Mouse (Mus musculus) limb, embryonic 10.5 days (tissue): ENCODE results near the gene Dlg2. TPM values are rescaled to one million over a fixed set of nuclear protein-coding genes. Genes with fewer than 3 reads are reported as not detected.

Experiments used
- DNase-seq: peaks from one replicate; pipeline ENCODE4 v3.0.0-alpha.2; 2017; ENCODE audit warnings: low spot score
- H3K27ac ChIP-seq: fragments of 300-500 bp; sonication (generic); 2 replicates; pipeline ENCODE4 v1.5.1; 2016; ENCODE audit warnings: mild to moderate bottlenecking
- H3K27me3 ChIP-seq: fragments of 300-500 bp; sonication (generic); 2 replicates; pipeline ENCODE4 v1.6.1; 2016; ENCODE audit warnings: low read depth, mild to moderate bottlenecking; ENCODE audit not compliant: poor library complexity, severe bottlenecking
- H3K36me3 ChIP-seq: fragments of 300-500 bp; sonication (generic); 2 replicates; pipeline ENCODE4 v1.6.1; 2016; ENCODE audit warnings: mild to moderate bottlenecking, moderate library complexity
- H3K4me1 ChIP-seq: fragments of 300-500 bp; sonication (generic); 2 replicates; pipeline ENCODE4 v1.6.1; 2016
- H3K4me3 ChIP-seq: fragments of 300-500 bp; sonication (generic); 2 replicates; pipeline ENCODE4 v1.5.1; 2016; ENCODE audit warnings: mild to moderate bottlenecking, moderate library complexity
- H3K9me3 ChIP-seq: fragments of 300-500 bp; sonication (generic); replicated peaks from 2 replicates; pipeline ENCODE4 v1.6.1; 2016; ENCODE audit warnings: mild to moderate bottlenecking
- WGBS: fragments of 180-500 bp; shearing (Covaris S2); methylation state at CpG from one replicate; pipeline ENCODE4 v1.1.7; 2016; 5-methylcytosine and 5-hydroxymethylcytosine counted together
- polyA plus RNA-seq: library from polyadenylated mRNA; unstranded; fragments of >200 nt; fragmentation: Nextera tagmentation; extraction: Ambion mirVana; gene quantifications from 2 replicates; pipeline ENCODE4 v1.2.1, GENCODE M21; 2016

Dlg2 gene
- polyA plus RNA-seq, 1 experiment from 2014 or later: 0.53 TPM

DNA sequence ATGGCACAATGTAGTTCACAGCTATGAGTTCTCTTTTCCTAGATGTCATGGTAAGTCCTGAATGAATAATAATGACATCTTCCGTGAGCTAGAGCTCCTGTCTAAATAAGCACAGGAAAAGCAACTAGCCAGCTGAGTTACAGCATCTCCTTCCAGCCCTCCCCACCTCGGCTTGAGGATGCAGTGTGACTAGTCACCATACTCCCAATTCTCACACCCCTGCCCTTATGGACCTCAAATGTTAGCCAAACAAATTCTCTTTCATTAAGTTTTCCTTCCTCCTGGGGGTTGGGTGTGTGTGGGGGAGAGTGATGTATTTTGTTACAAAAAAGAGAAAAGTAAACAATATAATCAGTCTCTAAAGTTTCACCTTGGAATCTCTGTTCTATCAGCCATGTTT is 111.3 kb downstream of the Dlg2 start:
- no peaks in the 10 kb centered on the region for H3K36me3 ChIP-seq
- no peak overlapping the region for H3K27ac ChIP-seq
- H3K4me3 ChIP-seq: no peak overlapping the region
- no peaks in the 10 kb centered on the region for H3K27me3 ChIP-seq
- no peaks in the 10 kb centered on the region for H3K4me1 ChIP-seq
- DNase-seq: no peak
- WGBS: 63% methylated on average over 2 of the region's 2 CpGs
- no peaks in the 10 kb centered on the region for H3K9me3 ChIP-seq

DNA sequence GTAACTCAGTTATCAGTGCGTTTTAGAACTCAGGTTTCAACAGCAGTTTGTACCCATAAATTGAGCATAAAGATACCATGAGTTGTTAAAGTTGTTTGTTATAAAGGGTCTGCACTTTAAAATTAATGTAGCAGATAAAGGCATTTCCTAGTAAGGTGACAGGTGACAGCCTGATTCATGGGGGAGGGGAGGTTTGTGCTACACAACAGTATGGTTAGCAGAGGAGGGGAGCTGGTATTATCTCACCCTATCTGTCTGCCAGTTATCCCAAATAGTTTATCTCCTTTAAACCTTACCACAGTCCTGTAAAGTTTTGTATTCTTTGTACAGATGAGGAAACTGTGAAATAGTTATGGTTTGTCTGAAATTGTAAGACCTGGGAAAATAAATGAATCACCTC is 111.8 kb downstream of the Dlg2 start:
- Histone ChIP-seq H3K27ac (no peak overlapping the region), H3K36me3 (no peaks in the 10 kb centered on the region), H3K27me3 (no peaks in the 10 kb centered on the region), H3K9me3 (no peaks in the 10 kb centered on the region), H3K4me1 (no peaks in the 10 kb centered on the region), H3K4me3 (no peak overlapping the region)
- WGBS: 77% methylated on average over 1 of the region's 1 CpGs
- DNase-seq: no peak

DNA sequence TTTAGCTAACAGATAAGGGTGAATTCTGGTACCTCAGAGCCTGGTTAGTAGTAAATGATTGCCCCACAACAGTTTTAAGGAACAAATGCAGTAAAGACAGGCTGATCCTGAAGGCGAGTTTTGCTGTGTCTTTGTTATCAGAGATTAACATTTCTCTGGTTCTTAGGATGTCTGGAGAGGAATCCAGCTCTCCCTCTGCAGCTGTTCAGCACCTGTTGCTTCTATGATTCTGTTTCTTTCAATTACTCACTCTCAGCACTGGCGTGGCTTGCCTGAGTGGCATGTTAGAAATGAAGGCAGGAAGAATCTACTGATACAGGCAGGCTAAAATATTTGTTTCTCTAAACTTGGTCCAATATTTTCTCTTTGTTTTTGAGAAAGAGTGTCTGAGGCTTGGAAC is 133.3 kb downstream of the Dlg2 start:
- Histone ChIP-seq H3K27me3 (no peaks in the 10 kb centered on the region), H3K9me3 (no peaks in the 10 kb centered on the region), H3K4me1 (no peaks in the 10 kb centered on the region), H3K4me3 (no peak overlapping the region), H3K36me3 (no peaks in the 10 kb centered on the region), H3K27ac (no peak overlapping the region)
- DNase-seq: no peak
- WGBS: 65% methylated on average over 2 of the region's 2 CpGs

DNA sequence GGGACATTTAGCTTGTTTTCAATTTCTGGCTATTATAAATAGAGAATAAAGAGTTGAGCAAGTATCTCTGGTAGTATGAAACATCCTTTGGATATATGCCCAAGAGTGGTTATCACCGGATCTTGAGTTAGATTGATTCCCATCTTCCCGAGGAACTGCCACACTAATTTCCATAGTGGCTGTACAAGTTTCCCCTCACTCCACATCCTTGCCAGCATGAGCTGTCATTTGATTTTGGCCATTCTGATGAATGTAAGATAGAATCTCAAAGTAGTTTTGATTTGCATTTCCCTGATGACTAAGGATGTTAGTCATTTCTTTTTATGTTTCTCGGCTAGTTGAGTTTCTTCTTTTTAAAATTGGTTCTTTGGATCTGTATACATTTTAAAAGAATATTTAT is 154.1 kb downstream of the Dlg2 start:
- Histone ChIP-seq H3K4me1 (no peaks in the 10 kb centered on the region), H3K27me3 (no peaks in the 10 kb centered on the region), H3K9me3 (no peaks in the 10 kb centered on the region), H3K36me3 (no peaks in the 10 kb centered on the region), H3K4me3 (no peak overlapping the region), H3K27ac (no peak overlapping the region)
- WGBS: 92% methylated on average over 3 of the region's 3 CpGs
- no peak for DNase-seq

DNA sequence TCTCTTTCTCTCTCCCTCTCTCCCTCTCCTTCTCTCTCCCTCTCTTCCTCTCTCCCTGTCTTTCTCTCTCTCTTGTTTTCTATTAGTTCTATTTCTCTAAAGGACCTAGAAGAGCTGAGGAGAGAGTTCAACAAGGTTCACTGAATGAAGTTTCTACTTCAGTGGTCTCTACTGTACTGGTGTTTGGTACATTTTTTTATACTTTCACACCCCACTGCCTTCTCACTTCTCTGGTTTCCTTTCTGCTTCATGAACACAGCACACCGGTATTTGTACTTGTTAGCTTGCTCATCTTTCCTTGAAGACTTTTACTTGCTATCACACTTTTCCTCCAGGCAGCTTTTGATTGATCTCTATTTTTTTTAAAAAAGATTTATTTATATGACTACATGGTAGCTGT is 173.0 kb downstream of the Dlg2 start:
- no peaks in the 10 kb centered on the region for H3K4me1 ChIP-seq
- no peak overlapping the region for H3K27ac ChIP-seq
- 90% methylated on average over 1 of the region's 1 CpGs for WGBS
- H3K27me3 ChIP-seq: no peaks in the 10 kb centered on the region
- H3K36me3 ChIP-seq: no peaks in the 10 kb centered on the region
- no peak overlapping the region for H3K4me3 ChIP-seq
- no peak for DNase-seq
- no peaks in the 10 kb centered on the region for H3K9me3 ChIP-seq

DNA sequence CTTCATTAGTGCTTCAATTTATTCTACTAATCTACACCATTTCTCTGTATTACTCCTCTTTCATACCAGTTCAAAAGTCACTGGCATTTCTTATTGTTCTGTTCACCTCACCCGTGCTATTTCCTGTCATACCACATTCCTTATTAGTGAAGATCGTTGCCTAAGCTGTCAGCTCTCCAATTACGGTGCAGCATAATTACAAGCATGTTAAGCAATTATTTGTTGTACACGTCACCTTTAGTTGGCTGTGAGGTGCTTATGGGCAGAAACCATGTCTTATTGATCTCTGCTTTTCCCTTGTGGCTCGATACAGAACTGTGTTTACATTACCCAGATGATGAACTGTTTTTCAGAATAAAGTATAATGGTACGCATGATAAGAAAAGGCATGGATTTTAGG is 174.7 kb downstream of the Dlg2 start:
- DNase-seq: no peak
- Histone ChIP-seq H3K4me1 (no peaks in the 10 kb centered on the region), H3K27ac (no peak overlapping the region), H3K36me3 (no peaks in the 10 kb centered on the region), H3K4me3 (no peak overlapping the region), H3K9me3 (no peaks in the 10 kb centered on the region), H3K27me3 (no peaks in the 10 kb centered on the region)
- WGBS: 73% methylated on average over 6 of the region's 6 CpGs

DNA sequence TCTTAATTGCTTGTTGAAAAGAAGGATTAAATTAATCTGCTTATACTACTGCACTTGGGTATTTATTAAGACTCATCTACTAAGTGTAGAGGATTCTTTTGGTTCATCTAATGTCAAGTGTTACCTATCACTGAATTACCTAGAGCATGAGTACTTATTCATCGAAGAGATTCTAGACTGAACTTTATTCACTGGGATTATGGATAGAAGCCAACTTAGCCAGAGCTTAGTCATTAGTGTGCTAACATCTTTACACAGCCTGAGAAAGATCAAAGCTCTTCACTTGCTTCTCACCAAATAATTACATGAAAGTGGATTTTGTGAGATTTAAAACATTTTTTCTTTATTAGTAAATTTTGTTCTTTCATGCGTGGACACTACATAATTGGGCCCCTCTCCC is 175.1 kb downstream of the Dlg2 start:
- 85% methylated on average over 2 of the region's 2 CpGs for WGBS
- Histone ChIP-seq H3K27me3 (no peaks in the 10 kb centered on the region), H3K27ac (no peak overlapping the region), H3K36me3 (no peaks in the 10 kb centered on the region), H3K4me1 (no peaks in the 10 kb centered on the region), H3K4me3 (no peak overlapping the region), H3K9me3 (no peaks in the 10 kb centered on the region)
- no peak for DNase-seq

DNA sequence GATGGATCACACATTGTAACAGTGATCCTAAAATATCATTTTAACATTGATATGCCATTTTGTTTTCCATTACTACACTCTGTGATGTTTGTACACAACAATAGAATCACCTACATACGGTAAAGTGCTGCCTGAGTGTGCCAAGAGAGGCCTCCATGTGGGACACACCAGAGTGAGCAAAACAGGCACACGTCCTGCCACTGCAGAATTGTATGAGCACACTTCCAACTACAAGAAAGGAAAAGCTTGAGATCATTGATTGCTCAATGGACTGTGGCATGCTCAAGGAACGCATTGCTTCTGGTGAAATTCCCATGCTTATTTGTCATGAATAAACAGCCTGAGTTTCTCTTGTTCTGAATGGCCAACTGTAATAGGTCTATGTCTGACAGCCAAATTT is 182.1 kb downstream of the Dlg2 start:
- 85% methylated on average over 3 of the region's 3 CpGs for WGBS
- Histone ChIP-seq H3K27me3 (no peaks in the 10 kb centered on the region), H3K9me3 (no peaks in the 10 kb centered on the region), H3K4me3 (no peak overlapping the region), H3K27ac (no peak overlapping the region), H3K4me1 (no peaks in the 10 kb centered on the region), H3K36me3 (no peaks in the 10 kb centered on the region)
- no peak for DNase-seq

DNA sequence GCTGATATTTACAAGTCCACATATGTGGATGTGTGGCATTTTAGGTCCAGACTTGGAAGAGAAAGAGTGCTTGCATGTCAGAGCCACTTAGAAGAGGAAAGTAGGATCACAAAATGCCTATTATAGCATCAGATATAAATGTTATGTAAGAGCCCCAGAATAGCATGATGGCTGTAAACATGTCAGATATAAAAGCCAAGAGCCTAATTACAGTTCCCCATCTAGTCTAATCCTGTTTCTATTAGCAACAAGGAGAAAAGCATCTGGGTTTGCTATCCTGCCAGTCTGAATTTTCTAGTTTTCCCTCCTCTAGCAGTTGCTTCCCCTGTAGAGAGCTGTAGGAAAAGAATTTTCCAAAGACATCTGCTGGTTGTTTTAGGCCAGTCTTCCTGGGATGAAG is 217.6 kb downstream of the Dlg2 start:
- DNase-seq: no peak
- Histone ChIP-seq H3K9me3 (no peaks in the 10 kb centered on the region), H3K27me3 (no peaks in the 10 kb centered on the region), H3K4me1 (no peaks in the 10 kb centered on the region), H3K36me3 (no peaks in the 10 kb centered on the region), H3K4me3 (no peak overlapping the region), H3K27ac (no peak overlapping the region)

DNA sequence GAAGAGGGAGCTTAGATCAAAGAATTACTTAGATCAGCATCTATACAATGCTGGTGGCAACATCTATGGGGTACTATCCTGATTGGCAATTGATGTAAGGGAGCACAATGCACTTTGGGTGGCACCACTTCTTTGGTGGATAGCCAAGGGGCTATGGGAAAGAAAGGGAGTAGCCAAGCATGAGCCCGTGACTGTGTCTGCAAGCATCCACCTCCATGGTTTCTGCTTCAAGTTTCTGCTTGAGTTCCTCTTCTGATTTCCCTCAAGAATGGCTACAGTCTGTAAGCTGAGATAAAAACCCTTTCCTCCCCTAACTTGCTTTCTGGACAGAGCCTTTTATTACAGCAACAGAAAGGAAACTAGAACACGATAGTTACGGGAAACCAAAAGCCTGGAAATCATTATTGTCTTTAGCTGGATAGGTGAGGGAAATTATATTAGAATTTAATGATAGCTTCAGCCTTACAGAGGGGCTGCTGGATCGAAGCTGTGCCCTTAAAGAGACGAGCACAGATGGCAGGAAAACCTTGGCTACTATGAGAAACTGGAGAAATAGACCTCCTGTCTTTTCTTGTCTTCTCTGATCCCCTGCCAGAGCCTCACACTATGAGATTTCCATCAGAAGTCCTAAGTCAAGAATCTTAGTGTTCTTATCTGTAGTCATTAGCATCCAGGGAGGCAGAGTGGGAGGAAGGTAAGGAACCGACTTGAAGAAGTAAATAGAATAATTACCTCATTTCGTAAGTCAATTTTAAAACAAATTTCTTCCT is 219.9 kb downstream of the Dlg2 start:
- DNase-seq: no peak
- no peak overlapping the region for H3K4me3 ChIP-seq
- H3K27me3 ChIP-seq: no peaks in the 10 kb centered on the region
- H3K36me3 ChIP-seq: no peaks in the 10 kb centered on the region
- H3K9me3 ChIP-seq: no peaks in the 10 kb centered on the region
- H3K27ac ChIP-seq: no peak overlapping the region
- H3K4me1 ChIP-seq: no peaks in the 10 kb centered on the region
- 79% methylated on average over 7 of the region's 7 CpGs for WGBS

DNA sequence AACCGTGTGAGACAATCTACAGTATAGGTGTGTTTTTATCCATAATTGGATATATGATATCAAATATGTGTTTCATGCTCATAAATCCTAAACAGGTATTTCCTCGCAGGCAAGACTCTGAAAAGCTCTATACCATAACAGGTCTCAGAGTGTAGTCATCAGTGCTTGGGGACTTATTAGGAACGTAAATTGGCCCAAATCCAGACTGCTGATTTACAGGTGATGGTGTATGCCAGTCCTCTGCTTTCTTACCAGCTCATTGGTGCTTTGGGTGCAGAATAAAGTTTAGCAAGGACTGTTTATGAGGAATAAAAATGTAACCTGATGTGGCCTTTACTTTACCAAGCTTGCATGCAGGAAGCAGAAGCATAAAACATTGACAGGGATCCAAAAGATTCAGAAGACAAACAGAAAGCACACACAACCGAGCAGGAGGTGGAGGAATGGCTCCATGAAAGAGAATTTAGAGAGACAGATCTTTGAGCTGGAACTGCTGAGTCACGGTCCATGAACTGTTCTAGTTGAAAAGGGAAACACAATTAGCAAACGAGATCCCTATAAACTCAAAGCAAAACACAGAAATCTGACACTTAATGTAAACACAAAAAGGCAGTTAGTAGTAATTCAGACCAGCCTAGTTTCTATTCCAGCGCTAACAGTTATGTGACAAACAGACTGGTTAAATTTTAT is 226.8 kb downstream of the Dlg2 start:
- H3K4me1 ChIP-seq: no peaks in the 10 kb centered on the region
- no peak for DNase-seq
- WGBS: 72% methylated on average over 7 of the region's 7 CpGs

DNA sequence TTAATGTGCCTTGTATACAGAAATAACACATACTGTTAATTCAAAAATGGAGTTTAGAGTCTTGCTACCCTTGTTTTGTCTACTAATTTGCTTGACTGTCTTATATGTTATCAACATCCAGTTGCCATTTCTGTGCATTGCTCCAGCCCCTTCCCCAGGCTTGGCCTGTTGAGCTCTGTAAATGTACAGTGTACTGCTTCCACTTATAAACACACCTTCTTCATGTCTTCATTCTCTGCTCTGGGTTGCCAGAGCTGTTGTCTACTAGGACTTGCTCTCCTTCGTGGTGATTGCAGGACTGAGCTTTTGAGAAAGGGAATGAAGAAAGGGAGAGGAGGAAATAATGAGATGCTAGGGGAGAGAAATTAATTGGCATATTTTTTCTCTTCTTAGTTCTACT is 227.5 kb downstream of the Dlg2 start:
- H3K27ac ChIP-seq: no peak overlapping the region
- no peaks in the 10 kb centered on the region for H3K9me3 ChIP-seq
- no peaks in the 10 kb centered on the region for H3K4me1 ChIP-seq
- no peak for DNase-seq
- no peaks in the 10 kb centered on the region for H3K36me3 ChIP-seq
- 71% methylated on average over 1 of the region's 1 CpGs for WGBS
- no peaks in the 10 kb centered on the region for H3K27me3 ChIP-seq
- H3K4me3 ChIP-seq: no peak overlapping the region

More for the DNA sequence above, 226.8 kb downstream of the Dlg2 start:
- Histone ChIP-seq H3K36me3 (no peaks in the 10 kb centered on the region), H3K27me3 (no peaks in the 10 kb centered on the region), H3K27ac (no peak overlapping the region), H3K4me3 (no peak overlapping the region), H3K9me3 (no peaks in the 10 kb centered on the region)

DNA sequence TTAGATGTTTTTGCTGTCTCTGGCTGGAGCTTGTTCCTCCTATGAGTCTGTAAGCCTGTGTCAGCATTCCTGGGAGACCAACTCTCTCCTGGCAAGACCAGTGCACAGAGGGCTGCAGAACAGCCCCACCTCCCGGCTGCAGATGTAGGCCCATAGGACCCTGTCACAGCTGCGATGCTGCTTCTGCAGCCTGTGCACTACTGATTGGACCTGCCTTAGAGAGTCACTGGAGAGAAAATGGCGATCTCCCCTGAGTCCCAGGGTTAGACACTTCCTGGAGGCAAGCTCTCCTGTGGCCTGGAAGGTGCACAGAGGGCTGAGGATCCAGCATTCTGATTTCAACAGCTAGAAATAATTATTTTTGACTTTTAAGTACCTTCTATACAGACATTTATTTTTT is 257.6 kb downstream of the Dlg2 start:
- 60% methylated on average over 3 of the region's 3 CpGs for WGBS
- no peak overlapping the region for H3K4me3 ChIP-seq
- no peak overlapping the region for H3K27ac ChIP-seq
- H3K9me3 ChIP-seq: no peaks in the 10 kb centered on the region
- no peaks in the 10 kb centered on the region for H3K36me3 ChIP-seq
- no peaks in the 10 kb centered on the region for H3K27me3 ChIP-seq
- no peak for DNase-seq
- H3K4me1 ChIP-seq: no peaks in the 10 kb centered on the region

DNA sequence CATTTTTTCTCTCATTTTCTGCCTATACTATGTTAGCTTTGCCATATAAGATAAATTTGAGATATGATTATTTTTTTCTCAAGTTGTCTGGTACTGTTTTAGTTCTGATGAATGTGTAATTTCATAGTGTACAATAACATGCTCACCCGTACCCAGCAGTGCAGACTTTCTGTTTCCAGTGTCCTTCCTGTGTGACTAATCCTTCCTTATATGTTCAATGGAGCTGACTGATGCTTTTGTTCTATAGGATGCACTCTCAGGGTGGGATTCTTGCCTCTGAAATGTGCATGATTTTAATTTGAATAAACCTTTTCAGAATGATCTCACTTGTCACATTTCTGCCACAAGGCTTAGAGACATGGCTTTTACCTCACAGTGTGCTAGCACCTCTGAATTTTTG is 259.9 kb downstream of the Dlg2 start:
- no peak for DNase-seq
- Histone ChIP-seq H3K27me3 (no peaks in the 10 kb centered on the region), H3K4me1 (no peaks in the 10 kb centered on the region), H3K27ac (no peak overlapping the region), H3K9me3 (no peaks in the 10 kb centered on the region), H3K36me3 (no peaks in the 10 kb centered on the region), H3K4me3 (no peak overlapping the region)
- 76% methylated on average over 1 of the region's 1 CpGs for WGBS
